Mouse (Mus musculus): ENCODE results near the gene Gpr82.

GRCm38 (mm10) chrX:13651889-13652288 is 9.3 kb upstream of the Gpr82 start:
- TF ChIP-seq CTCF (IDR thresholded peaks at IDR 0.05; ENCODE audit: insufficient read depth, low read length) (no peak), POLR2A (IDR thresholded peaks at IDR 0.05; ENCODE audit: borderline replicate concordance, extremely low read depth, low read depth, low read length) (no peak)

Measured in lung, adult 2 months (tissue).